Mouse (Mus musculus): ENCODE results near the gene Plek.

DNA sequence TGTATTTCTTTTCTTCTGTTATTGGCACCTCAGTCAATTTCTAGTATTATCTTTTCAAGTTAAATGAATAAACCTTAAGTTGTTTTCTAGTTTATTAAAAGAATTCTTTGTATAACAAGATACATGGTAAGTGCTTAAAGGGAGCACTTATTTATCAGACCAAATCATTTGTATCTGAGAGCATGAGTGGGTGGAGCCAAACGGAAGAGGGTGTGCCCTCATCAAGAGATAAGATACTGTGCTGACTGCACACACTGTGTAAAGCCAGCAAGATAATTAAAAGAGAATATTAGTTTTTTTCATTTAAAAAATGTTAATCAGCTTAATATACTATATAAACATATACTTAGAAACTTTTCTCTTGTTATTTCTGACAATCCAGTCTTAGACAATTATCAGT, 93.7 kb downstream of the Plek start:
- no peak for TF ChIP-seq EP300 (IDR thresholded peaks at IDR 0.05)
- no peak for TF ChIP-seq CTCF (IDR thresholded peaks at IDR 0.05)

Measured in lung, postnatal 0 days (tissue).